Mouse (Mus musculus) MEL (cell line): ENCODE results near the gene Fhdc1. TPM values are rescaled to one million over a fixed set of nuclear protein-coding genes. Genes with fewer than 3 reads are reported as not detected.

Experiments
- DNase-seq: peaks from one replicate; pipeline ENCODE4 v3.0.0; 2011; ENCODE audit warnings: low read depth, low spot score
- H3K27ac ChIP-seq: 2 replicates; pipeline ENCODE4 v1.5.1; 2012; ENCODE audit warnings: low read depth, mild to moderate bottlenecking, control low read depth, low read length, moderate library complexity; ENCODE audit not compliant: control insufficient read depth
- H3K27me3 ChIP-seq, 2 experiments: fragments of 150-350 bp in 1 of 2; sonication (generic) in 1 of 2; 2 replicates each; pipeline ENCODE4 v1.6.1; 2012; ENCODE audit warnings: low read length in 2 of 2, mild to moderate bottlenecking in 2 of 2, improper control_type of control experiment in 1 of 2, moderate library complexity in 1 of 2; ENCODE audit not compliant: insufficient read depth in 2 of 2, control insufficient read depth in 1 of 2
- H3K36me3 ChIP-seq, 2 experiments: 2 replicates each; pipeline ENCODE4 v1.6.1; 2012 to 2014; ENCODE audit warnings: low read length in 2 of 2, improper control_type of control experiment in 1 of 2, inconsistent platforms in 1 of 2, mild to moderate bottlenecking in 1 of 2; ENCODE audit not compliant: insufficient read depth in 2 of 2, control insufficient read depth in 1 of 2
- H3K4me1 ChIP-seq, 2 experiments: fragments of 150-350 bp in 1 of 2; sonication (generic) in 1 of 2; 2 replicates each; pipeline ENCODE4 v1.6.1; 2012; ENCODE audit warnings: low read length in 2 of 2, improper control_type of control experiment in 1 of 2, mild to moderate bottlenecking in 1 of 2; ENCODE audit not compliant: insufficient read depth in 2 of 2, control insufficient read depth in 1 of 2
- H3K4me3 ChIP-seq, 2 experiments: fragments of 150-350 bp in 1 of 2; sonication (generic) in 1 of 2; 2 replicates each; pipeline ENCODE4 v1.5.1; 2012; ENCODE audit warnings: low read depth in 2 of 2, low read length in 2 of 2, mild to moderate bottlenecking in 2 of 2, moderate library complexity in 2 of 2, control low read depth in 1 of 2, improper control_type of control experiment in 1 of 2; ENCODE audit not compliant: control insufficient read depth in 1 of 2, insufficient read depth in 1 of 2
- H3K79me2 ChIP-seq: 2 replicates; pipeline ENCODE4 v1.6.1; 2012; ENCODE audit warnings: mild to moderate bottlenecking, low read length, moderate library complexity; ENCODE audit not compliant: control insufficient read depth, poor library complexity, insufficient read depth
- H3K9ac ChIP-seq: 2 replicates; pipeline ENCODE4 v1.6.1; 2012; ENCODE audit warnings: low read depth, mild to moderate bottlenecking, control low read depth, low read length, moderate library complexity; ENCODE audit not compliant: control insufficient read depth, poor library complexity, severe bottlenecking
- H3K9me3 ChIP-seq: fragments of 150-350 bp; sonication (generic); replicated peaks from 2 replicates; pipeline ENCODE4 v1.6.1; 2012; ENCODE audit warnings: mild to moderate bottlenecking, low read length, improper control_type of control experiment, moderate library complexity; ENCODE audit not compliant: insufficient read depth
- CTCF ChIP-seq, 3 experiments: IDR thresholded peaks in 2 of 3; conservative IDR thresholded peaks in 1 of 3; 2 replicates each; pipeline ENCODE4 v1.5.1; 2011 to 2012; ENCODE audit warnings: low read length in 3 of 3, low read depth in 2 of 3, mild to moderate bottlenecking in 2 of 3, improper control_type of control experiment in 1 of 3, inconsistent platforms in 1 of 3, mixed read lengths in 1 of 3, moderate library complexity in 1 of 3; ENCODE audit not compliant: control insufficient read depth in 1 of 3, insufficient read depth in 1 of 3, poor library complexity in 1 of 3, severe bottlenecking in 1 of 3
- E2F4 ChIP-seq: IDR thresholded peaks from 2 replicates; pipeline ENCODE4 v1.6.1; 2011; ENCODE audit warnings: low read depth, low read length, improper control_type of control experiment, borderline replicate concordance
- JUND ChIP-seq: IDR thresholded peaks from 2 replicates; pipeline ENCODE4 v1.6.1; 2011; ENCODE audit warnings: low read depth, mild to moderate bottlenecking, improper control_type of control experiment, low read length
- KAT2A ChIP-seq: conservative IDR thresholded peaks from 2 replicates; pipeline ENCODE4 v1.6.1; 2012; ENCODE audit warnings: low read depth, low read length, improper control_type of control experiment, inconsistent platforms
- MAZ ChIP-seq: IDR thresholded peaks from 2 replicates; pipeline ENCODE4 v1.6.1; 2012; ENCODE audit warnings: low read depth, mild to moderate bottlenecking, inconsistent platforms, low read length, improper control_type of control experiment
- MEF2A ChIP-seq: IDR thresholded peaks from 2 replicates; pipeline ENCODE4 v1.6.1; 2014; ENCODE audit warnings: low read depth, mild to moderate bottlenecking, inconsistent platforms, low read length, improper control_type of control experiment; ENCODE audit not compliant: poor library complexity, insufficient replicate concordance, severe bottlenecking; ENCODE audit errors: extremely low read depth
- MYB ChIP-seq: IDR thresholded peaks from 2 replicates; pipeline ENCODE4 v1.6.1; 2011; ENCODE audit warnings: mild to moderate bottlenecking, low read depth, low read length, improper control_type of control experiment
- NELFE ChIP-seq: IDR thresholded peaks from 2 replicates; pipeline ENCODE4 v1.6.1; 2011; ENCODE audit warnings: low read depth, low read length, improper control_type of control experiment
- POLR2A ChIP-seq, 2 experiments: IDR thresholded peaks; 2 replicates each; pipeline ENCODE4 v1.6.1; 2011 to 2012; ENCODE audit warnings: low read length in 2 of 2, mild to moderate bottlenecking in 2 of 2, control low read depth in 1 of 2, improper control_type of control experiment in 1 of 2, low read depth in 1 of 2, moderate library complexity in 1 of 2; ENCODE audit not compliant: control insufficient read depth in 1 of 2, insufficient read depth in 1 of 2, poor library complexity in 1 of 2
- POLR2AphosphoS2 ChIP-seq: IDR thresholded peaks from 2 replicates; pipeline ENCODE4 v1.6.1; 2011; ENCODE audit warnings: low read length, improper control_type of control experiment
- POLR2AphosphoS5 ChIP-seq: IDR thresholded peaks from 2 replicates; pipeline ENCODE4 v1.6.1; 2012; ENCODE audit warnings: low read depth, borderline replicate concordance, mild to moderate bottlenecking, inconsistent platforms, low read length, moderate library complexity, mixed read lengths
- RCOR1 ChIP-seq: IDR thresholded peaks from 2 replicates; pipeline ENCODE4 v1.6.1; 2012; ENCODE audit warnings: low read depth, mild to moderate bottlenecking, inconsistent platforms, low read length, improper control_type of control experiment
- USF2 ChIP-seq, 2 experiments: IDR thresholded peaks; 2 replicates each; pipeline ENCODE4 v1.6.1; 2011 to 2012; ENCODE audit warnings: improper control_type of control experiment in 2 of 2, low read length in 2 of 2, borderline replicate concordance in 1 of 2, inconsistent platforms in 1 of 2, low read depth in 1 of 2, mild to moderate bottlenecking in 1 of 2; ENCODE audit not compliant: insufficient read depth in 1 of 2
- ZKSCAN1 ChIP-seq: IDR thresholded peaks from 2 replicates; pipeline ENCODE4 v1.6.1; 2012; ENCODE audit warnings: low read depth, mild to moderate bottlenecking, inconsistent platforms, low read length, improper control_type of control experiment, moderate library complexity
- ZMIZ1 ChIP-seq: IDR thresholded peaks from 2 replicates; pipeline ENCODE4 v1.6.1; 2012; ENCODE audit warnings: low read depth, mild to moderate bottlenecking, inconsistent platforms, low read length, improper control_type of control experiment, moderate library complexity
- polyA plus RNA-seq, 2 experiments: library from polyadenylated mRNA; stranded (reverse) in 1 of 2; unstranded in 1 of 2; fragments of >175 nt in 1 of 2; fragments of >200 nt in 1 of 2; gene quantifications; 2 replicates each; pipeline versions ENCODE4 v1.2.1 to v1.2.4; 2012; ENCODE audit warnings: low replicate concordance in 2 of 2, low read depth in 1 of 2; ENCODE audit not compliant: insufficient read length in 2 of 2, insufficient read depth in 1 of 2, missing spikeins in 1 of 2
- total RNA-seq: library from RNA; depleted of rRNA; stranded (reverse); fragments of 300-350 nt; gene quantifications from 2 replicates; pipeline ENCODE4 v1.2.3, GENCODE M21; 2012

Fhdc1 gene
- total and polyA plus RNA-seq, 3 experiments = 0.54 to 2.0 TPM; not detected in 1

DNA sequence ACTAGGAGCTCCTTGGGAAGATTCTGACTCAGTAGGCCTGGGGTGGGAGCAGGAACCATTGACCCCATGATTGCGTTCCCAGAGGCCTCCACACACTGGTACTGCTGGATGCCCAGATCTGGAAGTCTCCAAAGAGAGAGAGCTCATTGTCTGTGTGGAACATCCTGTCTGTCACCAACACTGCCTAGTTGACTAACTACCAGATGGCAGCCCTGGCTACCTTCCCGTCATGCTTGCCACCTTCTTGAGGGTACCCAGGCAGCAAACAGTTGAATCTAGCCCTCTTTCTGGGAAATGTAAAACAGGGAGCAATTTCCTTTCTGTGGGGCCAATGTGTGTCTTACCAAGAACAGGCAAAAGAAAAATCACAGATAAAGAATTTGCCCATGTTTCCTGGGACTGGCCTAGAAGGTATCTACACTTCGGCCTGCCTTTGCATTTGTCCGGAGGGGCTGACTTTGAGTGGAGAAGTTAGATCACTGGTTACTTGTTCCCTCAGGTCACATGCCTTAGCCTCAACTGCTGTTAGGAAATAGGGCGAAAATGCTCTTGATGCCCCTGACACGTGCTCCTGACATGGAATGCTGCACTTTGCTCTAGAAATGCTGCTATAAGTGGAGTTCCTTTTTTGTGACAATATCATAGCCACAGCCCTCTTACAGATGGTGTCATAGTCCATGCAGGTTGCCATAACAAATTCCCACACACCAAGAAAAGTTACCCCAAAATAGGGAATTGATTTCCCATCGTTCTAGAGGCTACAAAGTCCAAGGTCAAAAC, 40.6 kb downstream of the Fhdc1 start:
- TF ChIP-seq USF2 (IDR thresholded peaks at IDR 0.05; ENCODE audit: borderline replicate concordance in 1 of 2, insufficient read depth in 1 of 2, low read depth in 1 of 2, low read length in 2 of 2) (no peak), ZMIZ1 (no peak)
- Histone ChIP-seq H3K4me3 (no peak overlapping the region), H3K36me3 (no peaks in the 10 kb centered on the region), H3K9ac (no peak overlapping the region), H3K79me2 (no peaks in the 10 kb centered on the region), H3K9me3 (no peaks in the 10 kb centered on the region), H3K4me1 (peaks cover 0 to 4% of the 10 kb centered on the region in 2 experiments; a peak in 1 of 4 replicates), H3K27ac (no peak overlapping the region), H3K27me3 (no peaks in the 10 kb centered on the region; a peak in 1 of 4 replicates)
- DNase-seq = no peak

DNA sequence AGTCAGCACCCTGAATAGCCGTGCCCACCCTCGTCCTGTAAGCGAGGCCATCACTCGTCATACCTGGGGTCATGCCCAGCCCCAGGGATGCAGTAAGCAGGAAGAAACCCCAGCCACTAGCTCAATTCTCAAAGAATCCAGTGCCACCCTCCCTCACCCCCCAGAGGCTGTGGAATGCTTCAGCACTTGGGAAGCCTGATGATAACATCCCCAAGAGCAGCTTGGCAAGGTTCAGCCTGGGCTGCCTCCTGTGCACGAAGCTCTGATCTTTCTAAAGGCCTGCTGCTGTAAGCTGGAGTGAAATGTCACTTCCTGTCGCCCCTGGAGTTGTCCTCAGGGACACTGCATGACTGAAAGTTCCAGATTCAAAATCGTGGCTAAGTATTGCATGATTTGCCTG, 41.4 kb downstream of the Fhdc1 start:
- Histone ChIP-seq H3K9ac (no peak overlapping the region), H3K4me1 (peaks cover 0 to 4% of the 10 kb centered on the region in 2 experiments; a peak in 1 of 4 replicates), H3K36me3 (no peaks in the 10 kb centered on the region), H3K27me3 (no peaks in the 10 kb centered on the region; a peak in 1 of 4 replicates), H3K9me3 (no peaks in the 10 kb centered on the region), H3K79me2 (no peaks in the 10 kb centered on the region), H3K4me3 (no peak overlapping the region), H3K27ac (no peak overlapping the region)
- DNase-seq = no peak
- TF ChIP-seq POLR2AphosphoS2 (no peak), MYB (no peak), RCOR1 (no peak), ZKSCAN1 (no peak), NELFE (no peak), POLR2AphosphoS5 (no peak), JUND (no peak), CTCF (IDR thresholded peaks at IDR 0.05 in 2 of 3, conservative IDR thresholded peaks at IDR 0.05 in 1 of 3; ENCODE audit: control insufficient read depth in 1 of 3, insufficient read depth in 1 of 3, low read depth in 2 of 3, low read length in 3 of 3, poor library complexity in 1 of 3, severe bottlenecking in 1 of 3) (no peak), USF2 (IDR thresholded peaks at IDR 0.05; ENCODE audit: borderline replicate concordance in 1 of 2, insufficient read depth in 1 of 2, low read depth in 1 of 2, low read length in 2 of 2) (no peak), KAT2A (no peak), E2F4 (no peak), MEF2A (no peak), POLR2A (IDR thresholded peaks at IDR 0.05; ENCODE audit: control insufficient read depth in 1 of 2, insufficient read depth in 1 of 2, low read depth in 1 of 2, low read length in 2 of 2, poor library complexity in 1 of 2) (no peak), MAZ (no peak)
